11 mouse cellular contexts compared by ENCODE assay signal in the genomic region with DNA sequence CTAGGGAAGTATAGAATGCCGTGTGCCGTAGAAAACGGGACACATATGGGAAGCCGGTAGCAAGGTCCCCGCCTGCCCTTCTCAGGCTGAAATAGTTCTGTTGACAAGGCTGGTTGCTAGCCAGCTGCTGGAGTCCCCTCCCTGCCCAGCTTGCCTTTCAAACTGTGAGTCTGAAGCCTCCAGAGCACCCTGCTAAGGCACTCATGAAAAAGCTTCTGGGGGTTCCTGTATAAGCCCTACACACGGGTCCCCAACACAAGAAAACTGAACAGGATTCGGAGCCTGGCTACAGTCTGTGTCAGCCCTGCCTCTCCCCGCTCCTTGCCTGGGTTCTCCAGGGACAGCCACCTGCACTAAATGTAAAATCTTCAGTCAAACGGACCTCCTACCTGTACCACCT. TPM values are rescaled to one million over a fixed set of nuclear protein-coding genes. Genes with fewer than 3 reads are reported as not detected.
DNase-seq lines count a peak whose midpoint lies in the region; ATAC-seq and TF ChIP-seq lines count a peak whose summit lies in the region.
"Had no signal": no experiment of that assay in that cellular context is flagged by ENCODE, and none has a peak within 500 bp of the region (broad histone marks: within the 10 kb centered on the region; RNA-seq: fewer than 3 reads in every experiment).

No protein-coding gene starts in this region.

- H3K4me3 ChIP-seq in forebrain, embryonic 12.5 days (replicated peaks) = no peak overlapping the region
- H3K4me3 ChIP-seq in forebrain, embryonic 11.5 days (ENCODE audit: low read depth, low read length) = no peak overlapping the region
- H3K4me3 ChIP-seq in left cerebral cortex, adult 2 months = peak overlapping the region; percentile 82
- H3K4me3 ChIP-seq in midbrain, postnatal 0 days (ENCODE audit: low read depth, low read length) = peak overlapping the region; percentile 72
- no peak overlapping the region for H3K4me3 ChIP-seq in gastrocnemius, adult 2 months

- H3K36me3 ChIP-seq in forebrain, embryonic 12.5 days (replicated peaks) = no peaks in the 10 kb centered on the region
- H3K36me3 ChIP-seq in forebrain, embryonic 11.5 days (ENCODE audit: control insufficient read depth, insufficient read depth, low read length) = no peaks in the 10 kb centered on the region
- H3K36me3 ChIP-seq in midbrain, postnatal 0 days (ENCODE audit: insufficient read depth, low read length) = no peaks in the 10 kb centered on the region

- DNase-seq in forebrain, embryonic 11.5 days (ENCODE audit: low spot score) = no peak
- no peak for DNase-seq in left cerebral cortex, adult 2 months (ENCODE audit: extremely low spot score in 1 of 2, low spot score in 2 of 2)
- no peak for DNase-seq in left cerebral cortex, adult 9 months (ENCODE audit: low spot score in 2 of 2)
- DNase-seq in cerebellum, postnatal 36 days = peak; percentile 45 to 56
- peak; percentile 36 for DNase-seq in midbrain, postnatal 0 days (ENCODE audit: low spot score)
- DNase-seq in gastrocnemius, postnatal 36 days = no peak
- no peak for DNase-seq in gastrocnemius, adult 2 months
- DNase-seq: B cell, adult 2 months; kidney, adult 2 months; lung, postnatal 14 days had no signal

- intact Hi-C loops in left cerebral cortex, adult 2 months (cut with DNase I) = loop anchor here (1.0 to 5.0 kb wide), 2 partner anchors 83 to 181 kb away; no protein-coding TSS in a partner anchor
- intact Hi-C loops in gastrocnemius, postnatal 36 days (cut with DNase I) = no loop called here
- intact Hi-C loops in gastrocnemius, adult 2 months (cut with DNase I) = no loop called here

- 70% methylated on average over 9 of the region's 9 CpGs for whole genome bisulfite sequencing in forebrain, embryonic 12.5 days
- WGBS in forebrain, embryonic 11.5 days = 74% methylated on average over 9 of the region's 9 CpGs
- 55% methylated on average over 9 of the region's 9 CpGs for WGBS in midbrain, postnatal 0 days

- H3K27me3 ChIP-seq in forebrain, embryonic 12.5 days = peaks cover 36% of the 10 kb centered on the region
- peaks cover 12% of the 10 kb centered on the region for H3K27me3 ChIP-seq in forebrain, embryonic 11.5 days (ENCODE audit: control insufficient read depth, insufficient read depth, low read length)
- no peaks in the 10 kb centered on the region for H3K27me3 ChIP-seq in midbrain, postnatal 0 days (ENCODE audit: insufficient read depth, low read length)

- TF ChIP-seq CTCF in left cerebral cortex, adult 2 months (IDR thresholded peaks at IDR 0.05) = no peak
- no peak for TF ChIP-seq CTCF in midbrain, postnatal 0 days (IDR thresholded peaks at IDR 0.05)
- TF ChIP-seq CTCF in gastrocnemius, adult 2 months (IDR thresholded peaks at IDR 0.05) = no peak

- H3K4me1 ChIP-seq in forebrain, embryonic 12.5 days = peaks cover 11% of the 10 kb centered on the region
- H3K4me1 ChIP-seq in forebrain, embryonic 11.5 days (replicated peaks; ENCODE audit: control insufficient read depth, insufficient read depth, low read length) = no peaks in the 10 kb centered on the region; the same call in 1 of the 2 replicates
- no peaks in the 10 kb centered on the region for H3K4me1 ChIP-seq in midbrain, postnatal 0 days (ENCODE audit: insufficient read depth, low read length)

- H3K9ac ChIP-seq in forebrain, embryonic 12.5 days = no peak overlapping the region
- no peak overlapping the region for H3K9ac ChIP-seq in forebrain, embryonic 11.5 days (ENCODE audit: low read length)
- H3K9ac ChIP-seq in midbrain, postnatal 0 days (replicated peaks; ENCODE audit: low read length, poor library complexity, severe bottlenecking) = peak overlapping the region; percentile 82

- H3K27ac ChIP-seq in forebrain, embryonic 12.5 days = no peak overlapping the region
- no peak overlapping the region for H3K27ac ChIP-seq in forebrain, embryonic 11.5 days (ENCODE audit: low read depth, low read length)
- H3K27ac ChIP-seq in left cerebral cortex, adult 2 months = peak overlapping the region; percentile 96
- H3K27ac ChIP-seq in midbrain, postnatal 0 days (ENCODE audit: low read depth, low read length) = no peak overlapping the region
- no peak overlapping the region for H3K27ac ChIP-seq in gastrocnemius, adult 2 months

- ATAC-seq in forebrain, embryonic 12.5 days (ENCODE audit: low FRiP score) = no peak
- ATAC-seq in forebrain, embryonic 11.5 days (replicated peaks; ENCODE audit: low FRiP score) = no peak
- ATAC-seq in midbrain, postnatal 0 days (ENCODE audit: low FRiP score) = no peak

- H3K9me3 ChIP-seq in forebrain, embryonic 12.5 days = no peaks in the 10 kb centered on the region
- H3K9me3 ChIP-seq in forebrain, embryonic 11.5 days (ENCODE audit: control insufficient read depth, low read length) = peaks cover 4% of the 10 kb centered on the region; the same call in 1 of the 2 replicates
- H3K9me3 ChIP-seq in midbrain, postnatal 0 days (ENCODE audit: low read length) = no peaks in the 10 kb centered on the region

- 0 out of 2 replicates have a peak overlapping the region, but pooled peaks have one; percentile 2 for H3K4me2 ChIP-seq in forebrain, embryonic 12.5 days
- no peak overlapping the region for H3K4me2 ChIP-seq in forebrain, embryonic 11.5 days (ENCODE audit: low read depth, low read length, severe bottlenecking)
- peak overlapping the region; percentile 72 for H3K4me2 ChIP-seq in midbrain, postnatal 0 days (ENCODE audit: low read depth, low read length, poor library complexity, severe bottlenecking)

RNA-seq across cellular contexts. Expression of a gene that starts 2.3 kb away (rescaled TPM):
- 0.47 and 0.65 TPM in 2 replicates for polyA plus RNA-seq in forebrain, embryonic 12.5 days (2016; fragmentation: Nextera tagmentation; extraction: Ambion mirVana)
- polyA plus RNA-seq in forebrain, embryonic 11.5 days (2014; fragmentation: Nextera tagmentation; extraction: Ambion mirVana) = 0.05 TPM in 2 replicates
- 100 to 1,000 TPM; 170 to 185 TPM for total RNA-seq in left cerebral cortex, adult 2 months (2021)
- 57.1 and 68.2 TPM in 2 replicates for total RNA-seq in midbrain, postnatal 0 days (2014; rRNA removed)
- 6.8 and 7.0 TPM in 2 replicates for polyA plus RNA-seq in midbrain, postnatal 0 days (2015; fragmentation: Nextera tagmentation; extraction: Ambion mirVana)
- total RNA-seq in gastrocnemius, postnatal 36 days (2021) = under 1 TPM; 0.05 to 0.10 TPM
- total RNA-seq in gastrocnemius, adult 2 months (2021) = under 1 TPM in 1 of 2 experiments, not detected in 1; 0.06 TPM

RNA-seq across cellular contexts. Expression of a gene that starts 54.2 kb away (rescaled TPM):
- polyA plus RNA-seq in forebrain, embryonic 12.5 days (2016; fragmentation: Nextera tagmentation; extraction: Ambion mirVana) = 1.3 and 1.6 TPM in 2 replicates
- polyA plus RNA-seq in forebrain, embryonic 11.5 days (2014; fragmentation: Nextera tagmentation; extraction: Ambion mirVana) = 2.2 and 2.3 TPM in 2 replicates
- 1 to 10 TPM; 2.6 to 3.3 TPM for total RNA-seq in left cerebral cortex, adult 2 months (2021)
- total RNA-seq in midbrain, postnatal 0 days (2014; rRNA removed) = 2.8 and 3.1 TPM in 2 replicates
- polyA plus RNA-seq in midbrain, postnatal 0 days (2015; fragmentation: Nextera tagmentation; extraction: Ambion mirVana) = 0.90 and 0.91 TPM in 2 replicates
- 1 to 10 TPM; 2.1 to 3.5 TPM for total RNA-seq in gastrocnemius, postnatal 36 days (2021)
- total RNA-seq in gastrocnemius, adult 2 months (2021) = 1 to 10 TPM; 1.9 to 2.2 TPM

Comparison
In these comparisons a context has a peak if more than half of its experiments do, and no peak if none do; other contexts are left out.
1. H3K4me3 ChIP-seq: peak in left cerebral cortex, adult 2 months (single experiment) and midbrain, postnatal 0 days (single experiment); none in forebrain, embryonic 12.5 days (single experiment), forebrain, embryonic 11.5 days (single experiment) and gastrocnemius, adult 2 months (single experiment).
2. DNase-seq: peak in cerebellum, postnatal 36 days (2 of 2) and midbrain, postnatal 0 days (single experiment); none in forebrain, embryonic 11.5 days (single experiment), left cerebral cortex, adult 2 months (0 of 2), left cerebral cortex, adult 9 months (0 of 2), gastrocnemius, postnatal 36 days (0 of 2) and gastrocnemius, adult 2 months (single experiment).
3. RNA of a gene that starts 2.3 kb away (total RNA-seq): 170 to 185 TPM in left cerebral cortex, adult 2 months and 57.1 to 68.2 TPM in midbrain, postnatal 0 days; 0.05 to 0.10 TPM in gastrocnemius, postnatal 36 days and 0.06 TPM in gastrocnemius, adult 2 months; every median in the first group is over 10 times any median in the second.